Mouse (Mus musculus) neural tube, embryonic 11.5 days (tissue): ENCODE results near the gene C4bp. TPM values are rescaled to one million over a fixed set of nuclear protein-coding genes. Genes with fewer than 3 reads are reported as not detected.

ENCODE experiments used
- ATAC-seq: fragments of 200-750 bp; cut with Nextera tagmentation; 2 replicates; pipeline ENCODE4 v1.8.0; 2017; ENCODE audit warnings: moderate number of reproducible peaks, mild to moderate bottlenecking, moderate TSS enrichment, moderate library complexity; ENCODE audit not compliant: insufficient read depth, low FRiP score, low TSS enrichment
- DNase-seq: peaks from one replicate; pipeline ENCODE4 v3.0.0-alpha.2; 2015; ENCODE audit warnings: low spot score
- H3K27ac ChIP-seq: fragments of 300-500 bp; sonication (generic); 2 replicates; pipeline ENCODE4 v1.5.1; 2014; ENCODE audit warnings: low read depth, mild to moderate bottlenecking, low read length
- H3K27me3 ChIP-seq: fragments of 300-500 bp; sonication (generic); 2 replicates; pipeline ENCODE4 v1.6.1; 2014; ENCODE audit warnings: mild to moderate bottlenecking, low read length, mixed read lengths; ENCODE audit not compliant: control insufficient read depth, insufficient read depth
- H3K36me3 ChIP-seq: fragments of 300-500 bp; sonication (generic); 2 replicates; pipeline ENCODE4 v1.6.1; 2014; ENCODE audit warnings: mild to moderate bottlenecking, low read length, moderate library complexity, mixed read lengths; ENCODE audit not compliant: control insufficient read depth, insufficient read depth
- H3K4me1 ChIP-seq: fragments of 300-500 bp; sonication (generic); 2 replicates; pipeline ENCODE4 v1.6.1; 2014; ENCODE audit warnings: low read length, mixed read lengths; ENCODE audit not compliant: control insufficient read depth, insufficient read depth
- H3K4me2 ChIP-seq: fragments of 300-500 bp; sonication (generic); 2 replicates; pipeline ENCODE4 v1.6.1; 2014; ENCODE audit warnings: low read depth, mild to moderate bottlenecking, moderate library complexity
- H3K4me3 ChIP-seq: fragments of 300-500 bp; sonication (generic); 2 replicates; pipeline ENCODE4 v1.5.1; 2014; ENCODE audit warnings: low read depth, low read length
- H3K9ac ChIP-seq: fragments of 300-500 bp; sonication (generic); 2 replicates; pipeline ENCODE4 v1.6.1; 2014; ENCODE audit warnings: mild to moderate bottlenecking, low read length
- H3K9me3 ChIP-seq: fragments of 300-500 bp; sonication (generic); 2 replicates; pipeline ENCODE4 v1.6.1; 2016; ENCODE audit warnings: low read length; ENCODE audit not compliant: control insufficient read depth
- WGBS: fragments of 180-500 bp; shearing (Covaris S2); extraction: QIAGEN DNeasy Blood & Tissue Kit; methylation state at CpG from one replicate; pipeline ENCODE4 v1.1.7; 2014; 5-methylcytosine and 5-hydroxymethylcytosine counted together
- polyA plus RNA-seq: library from polyadenylated mRNA; unstranded; fragments of >200 nt; fragmentation: Nextera tagmentation; extraction: Ambion mirVana; gene quantifications from 2 replicates; pipeline ENCODE4 v1.2.1, GENCODE M21; 2014

C4bp gene
- polyA plus RNA-seq, 1 experiment from 2014 or later, result not detected

DNA sequence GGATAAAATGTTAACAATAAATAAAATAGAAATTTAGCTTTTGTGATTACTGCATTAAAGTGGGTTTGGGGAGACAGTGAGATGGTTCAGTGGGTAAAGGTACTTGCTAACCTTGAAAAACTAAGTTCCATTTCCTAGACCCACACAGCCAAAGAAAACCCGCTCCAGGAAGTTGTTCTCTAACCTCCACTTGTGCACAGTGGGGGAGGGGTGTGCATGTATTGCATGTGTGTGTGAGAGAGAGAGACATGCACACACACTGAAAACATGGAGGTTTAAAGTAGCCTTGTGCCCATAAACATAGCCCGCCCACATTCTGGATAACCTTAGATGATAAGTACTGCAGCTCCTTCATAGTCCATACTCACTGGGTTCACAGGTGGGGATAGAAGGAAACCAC is 65.1 kb downstream of the C4bp start:
- no peak for DNase-seq
- H3K9me3 ChIP-seq, result no peaks in the 10 kb centered on the region
- H3K4me1 ChIP-seq, result no peaks in the 10 kb centered on the region
- no peak overlapping the region for H3K4me2 ChIP-seq
- H3K27ac ChIP-seq, result no peak overlapping the region
- H3K9ac ChIP-seq, result no peak overlapping the region
- no peaks in the 10 kb centered on the region for H3K27me3 ChIP-seq
- WGBS, result 89% methylated on average over 2 of the region's 2 CpGs
- no peak overlapping the region for H3K4me3 ChIP-seq
- ATAC-seq, result no peak
- no peaks in the 10 kb centered on the region for H3K36me3 ChIP-seq

DNA sequence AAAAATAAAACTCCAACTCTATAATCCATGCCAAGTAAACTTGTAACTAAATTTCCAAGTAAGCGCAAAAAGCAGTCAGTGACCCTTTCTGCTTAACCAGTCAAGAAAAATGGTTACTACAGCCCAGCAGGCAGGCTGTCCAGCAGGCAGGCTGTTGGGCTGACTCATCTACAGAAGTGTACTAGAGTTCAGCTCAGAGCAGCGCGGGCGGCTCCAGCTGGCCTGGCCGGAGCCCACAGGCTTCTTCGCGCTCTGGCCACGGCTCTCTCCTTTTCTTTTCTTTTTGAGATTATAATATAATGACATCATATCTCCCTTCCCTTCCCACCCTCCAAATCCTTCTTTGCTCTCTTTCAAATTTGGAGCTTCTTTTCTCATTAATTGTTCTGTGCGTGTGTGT is 72.8 kb downstream of the C4bp start:
- Histone ChIP-seq H3K27ac (no peak overlapping the region), H3K4me1 (no peaks in the 10 kb centered on the region), H3K9me3 (no peaks in the 10 kb centered on the region), H3K4me3 (no peak overlapping the region), H3K27me3 (no peaks in the 10 kb centered on the region), H3K36me3 (no peaks in the 10 kb centered on the region), H3K9ac (no peak overlapping the region), H3K4me2 (no peak overlapping the region)
- 93% methylated on average over 9 of the region's 9 CpGs for WGBS
- DNase-seq (no peak), ATAC-seq (no peak)

Other genes starting within 250 kb of the C4bp start
- not detected in 2 replicates for gene Cd55b, start 238.6 kb downstream of the C4bp start, polyA plus RNA-seq
- 4.2 and 4.9 TPM in 2 replicates for gene Cd55, start 198.9 kb downstream of the C4bp start, polyA plus RNA-seq
- gene Zp3r, start 32.0 kb downstream of the C4bp start, polyA plus RNA-seq, result not detected in 2 replicates
- gene Gm29427, start 54.2 kb upstream of the C4bp start, polyA plus RNA-seq, result not detected in 2 replicates
- gene Yod1, start 55.7 kb upstream of the C4bp start, polyA plus RNA-seq, result 10.3 TPM in 2 replicates
- 7.3 and 9.3 TPM in 2 replicates for gene Pfkfb2, start 67.6 kb upstream of the C4bp start, polyA plus RNA-seq
- 0.32 and 1.0 TPM in 2 replicates for gene AA986860, start 70.3 kb upstream of the C4bp start, polyA plus RNA-seq
- gene Fcamr, start 139.3 kb upstream of the C4bp start, polyA plus RNA-seq, result 0.14 TPM in 1 of 2 replicates, not detected in the other
- gene Pigr, start 165.1 kb upstream of the C4bp start, polyA plus RNA-seq, result not detected in 2 replicates
- not detected in 2 replicates for gene Fcmr, start 204.0 kb upstream of the C4bp start, polyA plus RNA-seq
- gene Il24, start 225.8 kb upstream of the C4bp start, polyA plus RNA-seq, result not detected in 2 replicates
- not detected in 2 replicates for gene Il20, start 249.8 kb upstream of the C4bp start, polyA plus RNA-seq